ENCODE assay signal across 35 mouse cellular contexts in genomic region chr17:3389741-3390140, GRCm38 (mm10).
"Had no signal": no experiment of that assay in that cellular context is flagged by ENCODE, and none has a peak within 500 bp of the region (broad histone marks: within the 10 kb centered on the region; RNA-seq: fewer than 3 reads in every experiment).

No protein-coding gene starts in this region.

- H3K4me3 ChIP-seq: heart, embryonic 12.5 days; heart, embryonic 13.5 days; heart, embryonic 15.5 days; hindbrain, embryonic 10.5 days; hindbrain, embryonic 12.5 days; hindbrain, embryonic 13.5 days; hindbrain, embryonic 15.5 days; intestine, embryonic 15.5 days; kidney, embryonic 15.5 days; layer of hippocampus, adult 2 months; left cerebral cortex, adult 2 months had no signal

- H3K27ac ChIP-seq: heart, embryonic 13.5 days; heart, embryonic 15.5 days; hindbrain, embryonic 10.5 days; hindbrain, embryonic 12.5 days; hindbrain, embryonic 13.5 days; hindbrain, embryonic 14.5 days; hindbrain, embryonic 15.5 days; hindbrain, postnatal 0 days; intestine, embryonic 15.5 days; kidney, embryonic 15.5 days; kidney, postnatal 0 days; layer of hippocampus, adult 2 months; left cerebral cortex, adult 2 months had no signal

- DNase-seq: heart, postnatal 10 days; heart, postnatal 14 days; heart, postnatal 36 days; heart, postnatal 4 days; kidney, adult 11 months; kidney, adult 18-20 months; kidney, adult 2 months; kidney, adult 8-10 months; kidney, adult 9 months; kidney, postnatal 10 days; kidney, postnatal 14 days; kidney, postnatal 25 days; kidney, postnatal 36 days; kidney, postnatal 4 days; layer of hippocampus, adult 9-11 months; layer of hippocampus, postnatal 36 days had no signal

- H3K9ac ChIP-seq: heart, embryonic 12.5 days; heart, embryonic 13.5 days; heart, embryonic 15.5 days; hindbrain, embryonic 12.5 days; hindbrain, embryonic 13.5 days; hindbrain, embryonic 14.5 days; hindbrain, embryonic 15.5 days; intestine, embryonic 15.5 days; kidney, embryonic 15.5 days had no signal

- H3K27me3 ChIP-seq: heart, embryonic 12.5 days; heart, embryonic 13.5 days; heart, embryonic 15.5 days; hindbrain, embryonic 12.5 days; hindbrain, embryonic 13.5 days; hindbrain, embryonic 15.5 days; intestine, embryonic 15.5 days; kidney, embryonic 15.5 days had no signal

- H3K4me2 ChIP-seq: heart, embryonic 11.5 days; heart, embryonic 12.5 days; heart, embryonic 13.5 days; heart, embryonic 15.5 days; hindbrain, embryonic 12.5 days; hindbrain, embryonic 13.5 days; hindbrain, embryonic 14.5 days; hindbrain, embryonic 15.5 days; intestine, embryonic 15.5 days; kidney, embryonic 15.5 days had no signal

- H3K9me3 ChIP-seq: heart, embryonic 12.5 days; heart, embryonic 13.5 days; heart, embryonic 15.5 days; hindbrain, embryonic 10.5 days; hindbrain, embryonic 12.5 days; hindbrain, embryonic 13.5 days; hindbrain, embryonic 15.5 days; intestine, embryonic 15.5 days; kidney, embryonic 15.5 days had no signal

- ATAC-seq: hindbrain, embryonic 16.5 days; hindbrain, postnatal 0 days; inflammation-experienced regulatory T-cells, adult 6 months; intestine, embryonic 15.5 days; intestine, embryonic 16.5 days; intestine, postnatal 0 days had no signal

- H3K4me1 ChIP-seq: heart, embryonic 15.5 days; hindbrain, embryonic 12.5 days; hindbrain, embryonic 13.5 days; hindbrain, embryonic 15.5 days; intestine, embryonic 15.5 days; kidney, embryonic 15.5 days had no signal

- H3K36me3 ChIP-seq: heart, embryonic 12.5 days; heart, embryonic 13.5 days; heart, embryonic 15.5 days; hindbrain, embryonic 10.5 days; hindbrain, embryonic 12.5 days; hindbrain, embryonic 13.5 days; hindbrain, embryonic 15.5 days; intestine, embryonic 15.5 days; kidney, embryonic 15.5 days had no signal
